Mouse (Mus musculus) liver, postnatal 0 days (tissue): Measurements from ENCODE around the gene Gm21974.

Experiments used
- CTCF ChIP-seq: sonication (generic); IDR thresholded peaks from 2 replicates; pipeline ENCODE4 v1.5.1; 2016; ENCODE audit warnings: antibody characterized with exemption, low read depth
- EP300 ChIP-seq: IDR thresholded peaks from 2 replicates; pipeline ENCODE4 v1.6.1; 2016; ENCODE audit warnings: antibody characterized with exemption, low read depth, mild to moderate bottlenecking

GRCm38 (mm10) chr7:127850906-127851305, 44.3 kb downstream of the Gm21974 start:
- no peak for TF ChIP-seq CTCF
- no peak for TF ChIP-seq EP300
